Mouse (Mus musculus) ovary, adult 2 months (tissue): Measurements from ENCODE around the gene Kif3a. TPM values are rescaled to one million over a fixed set of nuclear protein-coding genes. Genes with fewer than 3 reads are reported as not detected.

Source experiments
- polyA plus RNA-seq: library from polyadenylated mRNA; depleted of rRNA; stranded (reverse); fragments of >200 nt; gene quantifications from 2 replicates; pipeline ENCODE4 v1.2.3, GENCODE M21; 2012; rRNA removed

Kif3a gene
- 6.0 and 10.9 TPM in 2 replicates for polyA plus RNA-seq

DNA sequence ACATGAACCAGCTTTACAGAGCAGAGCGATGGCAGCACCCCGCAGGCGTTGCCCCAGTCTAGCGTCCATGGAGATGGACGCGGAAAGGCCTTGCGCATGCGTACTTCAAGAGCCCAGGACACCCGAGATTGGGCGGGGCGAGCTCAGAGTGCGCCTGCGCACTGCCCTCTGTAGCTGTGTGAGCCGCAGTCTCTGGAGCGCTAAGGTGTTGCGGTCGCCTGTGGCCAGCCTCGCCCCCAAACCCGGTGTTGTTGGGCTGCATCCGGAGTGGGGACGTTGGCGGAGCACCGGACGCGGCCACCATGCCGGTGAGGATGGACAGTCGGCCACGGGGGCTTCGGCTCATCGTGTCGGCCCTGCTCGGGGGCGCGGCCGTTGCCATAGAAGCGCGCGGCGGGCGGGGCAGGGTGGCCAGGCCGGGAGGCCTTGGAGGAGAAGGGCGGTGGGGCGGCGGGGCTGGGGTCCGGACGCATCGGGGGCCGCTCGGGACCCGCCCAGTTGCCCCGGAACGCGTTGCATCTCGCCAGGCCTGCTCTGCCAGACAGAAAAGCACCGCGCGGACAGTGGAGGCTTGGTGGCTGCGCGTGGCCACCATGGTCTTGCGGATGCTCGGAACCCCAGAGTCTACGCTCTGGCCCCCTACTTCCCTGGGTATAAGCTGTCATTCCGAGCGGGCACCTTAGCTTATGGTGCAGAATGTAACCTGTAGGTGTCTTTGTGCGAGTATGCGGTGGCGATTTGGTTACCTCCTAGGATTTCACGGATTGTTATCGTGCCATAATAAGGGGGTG, at the start of gene Kif3a:
Gene Kif3a, plus strand, starts transcription at position 156 of the 791 bp plus-strand sequence.

DNA sequence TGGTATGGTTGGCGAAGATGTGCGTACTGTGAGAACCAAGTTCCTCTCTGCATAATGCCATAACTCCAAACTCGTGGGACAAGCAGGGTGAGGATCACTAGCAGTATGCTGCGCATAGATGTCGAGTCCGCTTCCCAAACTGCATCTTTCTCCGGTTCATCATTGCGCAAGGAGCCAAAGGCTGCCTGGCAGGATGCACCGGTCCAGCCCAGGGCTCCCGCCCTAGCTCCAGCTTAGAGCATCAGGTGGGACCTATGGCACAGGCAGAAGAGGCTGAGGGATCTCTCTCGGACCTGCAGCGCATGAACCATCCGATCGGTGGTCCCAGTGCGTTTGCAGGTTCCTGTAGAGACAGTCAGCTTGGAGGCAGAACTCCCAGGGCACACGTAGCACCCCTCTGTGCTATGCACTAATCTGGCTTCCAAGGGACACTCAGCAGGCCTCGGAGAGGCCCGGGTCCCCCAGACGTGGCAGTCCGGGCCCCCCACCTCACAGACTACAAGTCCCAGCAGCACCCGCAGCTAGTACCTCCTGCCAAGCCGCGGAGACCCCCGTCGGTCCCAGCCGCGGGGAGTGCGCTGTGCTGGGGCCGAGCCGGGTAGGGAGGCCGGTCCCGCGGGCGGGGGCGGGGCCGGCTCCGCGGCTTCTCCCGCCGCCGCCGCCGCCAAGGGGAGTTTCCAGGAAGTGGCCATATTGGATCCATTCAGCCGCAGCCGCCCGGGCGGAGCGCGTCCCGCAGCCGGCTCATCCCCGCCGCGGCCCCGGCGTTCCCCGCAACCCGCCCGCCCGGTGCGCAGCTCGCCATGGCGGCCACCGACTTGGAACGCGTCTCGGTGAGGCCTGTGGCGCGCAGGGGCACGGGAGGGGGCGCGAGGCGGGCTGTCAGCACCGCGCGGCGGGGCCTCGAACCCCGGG, 47.7 kb upstream of the Kif3a start, which contains the start of gene Sept8:
Gene Sept8, plus strand, starts transcription at position 51 of the 915 bp plus-strand sequence.

DNA sequence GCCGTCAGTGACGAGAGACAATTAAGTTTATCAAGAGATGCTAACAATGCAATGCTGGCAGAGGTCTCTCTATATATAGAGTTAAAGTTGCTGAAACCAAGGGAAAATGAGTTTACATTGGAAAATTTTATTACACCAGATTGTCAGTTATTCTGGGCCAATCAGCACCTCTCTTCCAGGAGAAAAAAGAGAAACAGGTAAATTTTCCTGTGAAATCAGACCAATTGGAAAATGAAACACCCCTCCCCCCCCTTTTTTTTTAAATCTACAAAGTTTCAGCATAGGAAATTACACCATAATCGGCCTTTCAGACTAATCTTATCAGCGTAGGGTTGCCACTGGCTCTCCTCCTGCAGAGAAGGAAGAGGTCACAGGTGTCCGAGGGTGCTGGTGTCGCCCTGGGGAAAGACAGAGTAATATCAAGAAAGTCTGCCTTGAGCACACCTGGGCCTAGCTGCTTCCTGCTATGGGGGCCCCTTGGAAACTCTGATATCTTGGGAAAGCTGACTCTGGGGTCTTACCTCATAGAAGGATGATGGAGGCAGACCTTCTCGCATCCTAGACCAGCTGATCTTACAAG, 51.5 kb downstream of the Kif3a start, which contains the start of gene Il4:
Gene Il4, minus strand, starts transcription at position 51 of the 580 bp plus-strand sequence.

DNA sequence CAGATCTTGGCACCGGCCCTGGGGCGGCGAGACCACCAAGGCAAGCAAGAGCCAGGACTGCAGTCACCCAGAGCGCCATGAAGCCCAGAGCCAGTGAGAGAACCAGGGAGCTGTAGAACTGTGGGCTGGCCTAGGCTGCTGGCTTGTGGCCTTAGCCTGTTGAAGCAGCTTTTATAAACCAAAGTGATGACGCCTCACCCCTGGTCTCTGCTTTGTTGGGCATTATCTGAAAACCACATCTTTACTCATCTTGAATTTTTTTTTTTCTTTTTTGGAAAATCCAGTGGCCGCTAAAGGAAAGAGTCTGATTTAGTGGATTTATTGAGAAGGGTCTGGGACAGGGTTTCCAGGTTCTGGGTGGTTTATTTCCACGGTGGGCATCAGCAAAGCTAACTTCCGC, 67.4 kb downstream of the Kif3a start, which contains the start of gene Il13:
Gene Il13, minus strand, starts transcription at position 147 of the 400 bp plus-strand sequence.

Other genes starting within 250 kb of the Kif3a start
- 7.2 and 8.0 TPM in 2 replicates for gene Zcchc10, start 242.7 kb upstream of the Kif3a start, polyA plus RNA-seq
- gene Aff4, start 216.5 kb upstream of the Kif3a start, polyA plus RNA-seq = 17.8 and 19.3 TPM in 2 replicates
- gene Leap2, start 144.2 kb upstream of the Kif3a start, polyA plus RNA-seq = not detected in 2 replicates
- 505 and 545 TPM in 2 replicates for gene Uqcrq, start 136.5 kb upstream of the Kif3a start, polyA plus RNA-seq
- 88.1 and 116 TPM in 2 replicates for gene Gdf9, start 136.4 kb upstream of the Kif3a start, polyA plus RNA-seq
- 0.35 and 0.66 TPM in 2 replicates for gene Gm10447, start 110.3 kb upstream of the Kif3a start, polyA plus RNA-seq
- gene Shroom1, start 110.2 kb upstream of the Kif3a start, polyA plus RNA-seq = 6.0 and 7.2 TPM in 2 replicates
- not detected in 2 replicates for gene Gm9837, start 96.9 kb upstream of the Kif3a start, polyA plus RNA-seq
- not detected in 2 replicates for gene Gm9945, start 87.2 kb upstream of the Kif3a start, polyA plus RNA-seq
- gene Sowaha, start 87.1 kb upstream of the Kif3a start, polyA plus RNA-seq = 1.5 and 1.8 TPM in 2 replicates
- gene Sept8, start 48.1 kb upstream of the Kif3a start, polyA plus RNA-seq = 33.7 and 34.6 TPM in 2 replicates
- gene Il4, start 51.3 kb downstream of the Kif3a start, polyA plus RNA-seq = not detected in 2 replicates
- gene Il13, start 67.3 kb downstream of the Kif3a start, polyA plus RNA-seq = not detected in 2 replicates
- gene Rad50, start 139.9 kb downstream of the Kif3a start, polyA plus RNA-seq = 3.8 and 6.3 TPM in 2 replicates
- gene Il5, start 153.4 kb downstream of the Kif3a start, polyA plus RNA-seq = not detected in 2 replicates
- gene Irf1, start 202.6 kb downstream of the Kif3a start, polyA plus RNA-seq = 44.3 and 53.6 TPM in 2 replicates
- 1.2 and 2.3 TPM in 2 replicates for gene Gm17334, start 205.8 kb downstream of the Kif3a start, polyA plus RNA-seq